Mouse (Mus musculus): ENCODE measurements at regions not wholly inside any gene's neighbourhood (a gene's known extent, or its start where the extent isn't known, plus 50 kb on each side); places are given as distances from the start of the nearest gene placed in this dataset.

DNA sequence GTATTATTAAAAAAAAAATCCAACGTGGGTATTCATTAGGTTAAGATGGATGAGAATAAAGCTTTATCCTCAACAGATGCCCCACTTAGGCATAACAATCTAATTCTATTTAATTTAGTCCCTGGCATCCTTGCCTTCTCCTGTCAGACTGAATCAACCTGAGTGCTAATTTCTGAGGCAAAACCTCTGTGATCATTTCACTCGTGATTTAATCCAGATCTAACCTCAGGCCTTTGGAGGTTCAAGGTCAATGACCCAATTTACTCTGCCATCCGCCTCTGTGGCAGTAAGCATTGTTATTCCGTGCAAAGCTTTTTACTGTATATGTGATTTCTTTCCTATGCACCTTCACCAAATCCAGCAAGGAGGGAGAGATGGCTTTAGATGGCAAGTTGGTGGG lies 253.0 kb downstream of the Gm10295 start:
- TF ChIP-seq POLR2A (IDR thresholded peaks at IDR 0.05; ENCODE audit: low read depth, low read length) (no peak), CTCF (conservative IDR thresholded peaks at IDR 0.05; ENCODE audit: insufficient read depth, insufficient read length, low read depth, low read length) (no peak)

All from kidney, adult 2 months (tissue).